Mouse (Mus musculus) stomach, embryonic 16.5 days (tissue): ENCODE measurements around the gene Unc5cl. TPM values are rescaled to one million over a fixed set of nuclear protein-coding genes. Genes with fewer than 3 reads are reported as not detected.

Experiments
- ATAC-seq: fragments of 200-750 bp; cut with Nextera tagmentation; 2 replicates; pipeline ENCODE4 v1.8.0; 2017; ENCODE audit warnings: moderate number of reproducible peaks, moderate TSS enrichment; ENCODE audit not compliant: insufficient read depth, low FRiP score
- H3K27ac ChIP-seq: fragments of 300-500 bp; sonication (generic); 2 replicates; pipeline ENCODE4 v1.5.1; 2014; ENCODE audit warnings: low read length
- H3K27me3 ChIP-seq: fragments of 300-500 bp; sonication (generic); 2 replicates; pipeline ENCODE4 v1.6.1; 2014; ENCODE audit warnings: low read length, control low read depth, mixed read lengths; ENCODE audit not compliant: control insufficient read depth, insufficient read depth
- H3K36me3 ChIP-seq: fragments of 300-500 bp; sonication (generic); 2 replicates; pipeline ENCODE4 v1.6.1; 2014; ENCODE audit warnings: low read length; ENCODE audit not compliant: control insufficient read depth, insufficient read depth
- H3K4me1 ChIP-seq: fragments of 300-500 bp; sonication (generic); 2 replicates; pipeline ENCODE4 v1.6.1; 2014; ENCODE audit warnings: low read length, control low read depth, mixed read lengths; ENCODE audit not compliant: control insufficient read depth, insufficient read depth
- H3K4me2 ChIP-seq: fragments of 300-500 bp; sonication (generic); 2 replicates; pipeline ENCODE4 v1.6.1; 2014; ENCODE audit warnings: low read depth, low read length, mixed read lengths
- H3K4me3 ChIP-seq: fragments of 300-500 bp; sonication (generic); replicated peaks from 2 replicates; pipeline ENCODE4 v1.5.1; 2014; ENCODE audit warnings: mild to moderate bottlenecking, low read length
- H3K9ac ChIP-seq: fragments of 300-500 bp; sonication (generic); 2 replicates; pipeline ENCODE4 v1.6.1; 2014; ENCODE audit warnings: low read length
- H3K9me3 ChIP-seq: fragments of 300-500 bp; sonication (generic); replicated peaks from 2 replicates; pipeline ENCODE4 v1.6.1; 2016; ENCODE audit warnings: low read length, control low read depth; ENCODE audit not compliant: control insufficient read depth
- WGBS: fragments of 180-500 bp; shearing (Covaris S2); extraction: QIAGEN DNeasy Blood & Tissue Kit; methylation state at CpG from one replicate; pipeline ENCODE4 v1.1.7; 2014; 5-methylcytosine and 5-hydroxymethylcytosine counted together
- polyA plus RNA-seq: library from polyadenylated mRNA; unstranded; fragments of >200 nt; fragmentation: Nextera tagmentation; extraction: Ambion mirVana; gene quantifications from 2 replicates; pipeline ENCODE4 v1.2.1, GENCODE M21; 2015

Gene Unc5cl
- 13.7 and 13.8 TPM in 2 replicates for polyA plus RNA-seq

DNA sequence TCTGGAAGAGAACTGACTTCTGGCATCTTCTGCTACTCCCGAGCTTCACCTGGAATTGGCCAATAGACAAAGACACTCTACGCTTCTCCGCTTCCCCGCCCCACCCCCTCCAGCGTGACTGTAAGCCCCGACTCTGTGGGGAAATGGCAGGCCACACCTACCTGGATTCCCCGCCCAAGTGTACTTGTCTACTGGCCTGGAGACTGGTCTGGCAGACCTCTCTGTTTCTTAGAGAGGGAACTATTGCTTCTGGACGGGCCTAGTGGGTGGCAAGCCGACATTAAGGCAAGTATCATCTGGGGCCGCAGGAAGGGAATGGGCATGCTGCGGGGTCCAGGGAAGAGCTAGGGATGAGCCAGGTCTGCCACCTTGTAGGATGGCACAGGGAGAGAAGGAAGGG lies at the start of gene Unc5cl:
Gene Unc5cl, plus strand, starts transcription at position 214 of the 400 bp plus-strand sequence.
- Histone ChIP-seq H3K9ac (peak within 1 kb of the TSS; percentile 55), H3K27ac (peak within 1 kb of the TSS; percentile 47)
- 48% methylated on average over 11 of the region's 11 CpGs for WGBS

DNA sequence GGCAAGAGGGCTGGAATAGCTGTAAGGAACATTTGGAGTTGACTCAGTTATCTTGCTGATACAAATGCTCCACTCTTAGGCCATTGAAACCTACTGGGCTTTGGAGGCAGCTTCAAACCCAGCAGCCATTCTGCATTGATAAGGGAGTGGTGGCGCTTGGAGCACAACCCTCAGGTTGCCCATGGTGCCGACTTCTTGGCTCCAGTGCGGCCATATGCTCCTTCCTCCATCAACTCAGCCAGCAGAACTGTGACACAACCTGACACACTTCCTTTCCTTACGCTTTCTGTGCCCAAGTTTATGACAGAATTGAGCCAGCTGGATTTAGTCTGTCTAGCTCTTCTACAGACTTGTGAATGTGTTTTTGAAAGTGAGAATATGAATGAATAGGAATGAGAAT lies 47.5 kb upstream of the Unc5cl start:
- peak overlapping the region; percentile 92; the same call in 1 of the 2 replicates for H3K4me2 ChIP-seq
- H3K27me3 ChIP-seq = no peaks in the 10 kb centered on the region
- H3K27ac ChIP-seq = no peak overlapping the region
- H3K36me3 ChIP-seq = no peaks in the 10 kb centered on the region
- peaks cover 30% of the 10 kb centered on the region for H3K4me1 ChIP-seq
- WGBS = 86% methylated on average over 4 of the region's 4 CpGs
- H3K9ac ChIP-seq = no peak overlapping the region
- no peaks in the 10 kb centered on the region for H3K9me3 ChIP-seq
- no peak for ATAC-seq
- H3K4me3 ChIP-seq = no peak overlapping the region

More for the DNA sequence above, at the start of gene Unc5cl:
- Histone ChIP-seq H3K27me3 (no peaks in the 10 kb centered on the region), H3K4me3 (peak within 1 kb of the TSS; percentile 30), H3K4me2 (peak within 1 kb of the TSS; percentile 42), H3K36me3 (no peaks in the 10 kb centered on the region), H3K9me3 (no peaks in the 10 kb centered on the region), H3K4me1 (peaks cover 4% of the 10 kb centered on the region; the same call in 1 of the 2 replicates)
- ATAC-seq = peak; percentile 63

DNA sequence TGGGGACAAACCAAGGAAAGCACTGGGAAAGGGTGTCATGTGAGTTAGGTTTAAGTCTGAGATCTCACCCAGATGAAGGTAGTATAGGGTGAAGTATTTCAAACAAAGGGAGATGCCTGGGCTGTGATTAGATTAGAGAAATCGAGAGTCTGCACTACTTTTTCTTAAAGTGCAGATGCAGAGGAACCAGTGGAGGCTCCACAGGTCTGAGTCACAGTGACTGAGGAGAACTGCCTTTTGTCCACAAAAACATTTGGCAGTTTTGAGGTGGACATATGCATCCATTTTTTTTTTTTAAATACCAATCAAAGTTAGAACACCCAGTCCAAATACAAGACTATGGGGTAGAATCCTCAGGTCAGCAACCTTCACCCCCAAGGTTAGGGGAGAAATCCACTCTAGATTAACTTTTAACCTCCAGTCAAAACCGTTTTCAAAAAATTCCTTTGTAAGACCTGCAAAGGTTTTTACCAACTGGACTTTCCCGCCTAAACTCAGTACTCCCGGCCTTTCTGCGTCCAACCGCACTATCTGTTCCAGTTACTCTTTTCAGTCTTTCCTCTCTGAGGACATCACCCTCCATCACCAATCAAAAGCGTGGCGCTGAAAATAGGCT lies 46.7 kb upstream of the Unc5cl start:
- Histone ChIP-seq H3K27ac (peak overlapping the region; percentile 100), H3K9me3 (no peaks in the 10 kb centered on the region), H3K4me3 (peak overlapping the region; percentile 94), H3K4me1 (peaks cover 31% of the 10 kb centered on the region), H3K27me3 (no peaks in the 10 kb centered on the region), H3K9ac (peak overlapping the region; percentile 99), H3K36me3 (no peaks in the 10 kb centered on the region), H3K4me2 (peak overlapping the region; percentile 92)
- ATAC-seq = no peak
- 2% methylated on average over 8 of the region's 8 CpGs for WGBS

DNA sequence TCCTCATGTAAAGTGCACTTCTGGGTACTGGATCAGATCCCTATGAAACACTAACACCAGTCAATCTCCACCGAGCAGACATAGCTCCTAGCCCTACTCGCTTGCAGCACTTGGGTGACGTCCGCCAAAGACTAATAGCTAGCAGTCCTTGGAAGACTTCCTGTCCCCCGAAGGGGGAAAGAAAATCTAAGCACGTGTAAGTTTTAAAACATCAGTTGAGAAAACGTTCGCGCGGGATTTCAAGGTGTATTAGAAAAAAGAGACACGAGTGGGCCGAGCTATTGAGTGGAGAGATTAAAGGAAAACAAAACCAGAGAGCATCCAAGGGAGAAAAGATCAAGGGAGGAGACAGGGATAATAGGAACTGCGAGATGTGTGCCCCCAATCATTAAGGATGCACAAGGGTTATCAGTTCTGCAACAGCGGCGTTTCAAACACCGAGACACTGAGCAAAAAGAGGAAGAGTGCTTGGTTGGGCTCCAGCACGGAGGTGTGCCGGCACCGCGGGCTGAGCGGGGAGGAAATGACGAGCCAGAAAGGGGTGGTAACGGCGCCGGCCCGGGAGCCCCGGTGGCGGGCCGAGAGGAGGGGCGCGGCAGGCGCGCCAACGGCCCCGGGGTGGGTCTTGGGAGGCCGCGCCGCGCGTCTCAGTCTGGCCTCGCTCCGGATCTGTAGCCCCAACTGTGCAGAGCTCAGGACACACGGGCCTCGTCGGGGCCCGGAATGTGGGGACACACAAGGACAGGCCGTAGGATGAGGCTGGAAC lies 46.0 kb upstream of the Unc5cl start:
- peak overlapping the region; percentile 94 for H3K4me3 ChIP-seq
- ATAC-seq = peak; percentile 9
- peak overlapping the region; percentile 92 for H3K4me2 ChIP-seq
- no peaks in the 10 kb centered on the region for H3K9me3 ChIP-seq
- WGBS = under 1% methylated on average over 47 of the region's 47 CpGs
- peak overlapping the region; percentile 100 for H3K27ac ChIP-seq
- no peaks in the 10 kb centered on the region for H3K27me3 ChIP-seq
- no peaks in the 10 kb centered on the region for H3K36me3 ChIP-seq
- H3K4me1 ChIP-seq = peaks cover 31% of the 10 kb centered on the region
- H3K9ac ChIP-seq = peak overlapping the region; percentile 99

DNA sequence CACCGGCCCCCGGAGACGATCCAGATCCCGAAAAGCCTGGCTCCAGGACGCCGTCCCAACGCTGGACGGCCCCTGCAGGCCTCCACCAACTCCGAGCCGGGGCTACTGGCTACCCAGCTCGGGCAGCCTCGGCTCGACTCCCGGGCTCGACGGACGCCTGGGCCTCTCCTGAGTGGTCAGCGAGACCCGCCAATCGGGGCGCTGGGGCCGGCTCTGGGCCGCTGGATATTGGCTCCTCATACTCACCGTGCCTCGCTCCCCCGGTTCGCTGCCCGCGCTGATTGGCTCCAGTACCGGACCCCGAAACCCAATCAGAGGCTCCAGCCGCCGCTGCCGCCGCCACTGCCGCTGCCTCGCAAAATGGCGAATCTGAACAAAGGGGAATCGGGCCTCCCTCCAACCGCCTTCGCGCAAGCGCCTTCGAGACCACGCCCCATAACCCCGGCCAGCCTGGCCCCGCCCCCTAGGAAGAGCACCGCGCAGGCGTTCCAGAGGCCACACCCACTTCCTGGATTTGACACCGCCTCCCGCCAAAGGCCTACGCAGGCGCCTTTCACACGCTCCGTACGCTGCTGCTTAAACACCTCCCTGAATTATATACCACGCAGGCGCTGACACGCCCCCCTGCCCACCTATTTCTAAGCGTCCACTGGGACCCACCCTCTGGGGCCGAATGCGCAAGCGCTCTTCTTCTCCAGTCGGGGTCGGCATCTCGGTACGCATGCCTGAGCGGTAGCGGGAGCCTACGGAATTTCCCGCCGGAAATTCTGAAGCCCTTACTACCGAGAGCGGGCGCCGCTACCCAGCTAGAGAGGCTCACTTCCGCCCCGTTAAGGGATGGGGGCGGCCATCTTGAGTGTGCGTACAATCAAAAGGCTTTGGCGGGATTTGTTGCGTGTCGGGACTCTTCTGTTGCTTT lies 45.1 kb upstream of the Unc5cl start, which contains the start of the genes Nfya and Oard1:
Gene Nfya, minus strand, starts transcription at position 527 of the 919 bp plus-strand sequence.
Gene Oard1, plus strand, starts transcription at position 635 of the 919 bp plus-strand sequence.
- under 1% methylated on average over 84 of the region's 84 CpGs for WGBS
- Histone ChIP-seq H3K27me3 (no peaks in the 10 kb centered on the region), H3K9ac (peak within 1 kb of the TSS; percentile 99), H3K4me1 (peaks cover 31% of the 10 kb centered on the region), H3K36me3 (no peaks in the 10 kb centered on the region), H3K27ac (peak within 1 kb of the TSS; percentile 100), H3K4me3 (peak within 1 kb of the TSS; percentile 94), H3K9me3 (no peaks in the 10 kb centered on the region), H3K4me2 (peak within 1 kb of the TSS; percentile 92)
- peak; percentile 97 for ATAC-seq

DNA sequence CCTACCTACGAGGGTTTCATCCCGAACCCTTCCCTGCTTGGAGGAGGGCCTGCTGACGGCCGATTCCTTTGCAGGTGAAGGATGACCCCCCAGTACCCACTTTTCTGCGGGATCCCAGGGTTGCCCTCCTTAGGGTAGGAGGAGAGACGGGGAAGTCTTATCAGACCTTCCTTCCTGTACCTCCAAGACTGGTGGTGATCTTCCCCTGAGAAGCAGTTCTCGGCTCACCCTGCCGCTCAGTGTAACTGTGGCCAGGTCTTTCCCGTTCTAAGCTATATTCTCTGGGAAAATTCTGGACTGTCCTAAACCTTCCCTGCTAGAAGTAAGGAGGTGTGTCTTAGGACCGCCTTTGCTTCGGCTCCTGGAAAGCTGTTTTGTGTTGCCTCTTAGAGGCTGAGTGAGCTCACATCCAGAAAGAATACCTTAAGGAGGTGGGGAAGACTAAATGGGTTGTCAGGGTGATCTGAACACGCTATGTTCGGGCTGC lies 44.4 kb upstream of the Unc5cl start:
- ATAC-seq = 0 out of 2 replicates have a peak, but pooled peaks have one; percentile 3
- H3K4me3 ChIP-seq = peak overlapping the region; percentile 94
- H3K4me2 ChIP-seq = peak overlapping the region; percentile 70
- H3K27ac ChIP-seq = peak overlapping the region; percentile 98
- under 1% methylated on average over 13 of the region's 13 CpGs for WGBS
- 0 out of 2 replicates have a peak, but pooled peaks cover 3% of the 10 kb centered on the region for H3K36me3 ChIP-seq
- no peaks in the 10 kb centered on the region for H3K27me3 ChIP-seq
- H3K9ac ChIP-seq = peak overlapping the region; percentile 78
- peaks cover 31% of the 10 kb centered on the region for H3K4me1 ChIP-seq
- H3K9me3 ChIP-seq = no peaks in the 10 kb centered on the region

DNA sequence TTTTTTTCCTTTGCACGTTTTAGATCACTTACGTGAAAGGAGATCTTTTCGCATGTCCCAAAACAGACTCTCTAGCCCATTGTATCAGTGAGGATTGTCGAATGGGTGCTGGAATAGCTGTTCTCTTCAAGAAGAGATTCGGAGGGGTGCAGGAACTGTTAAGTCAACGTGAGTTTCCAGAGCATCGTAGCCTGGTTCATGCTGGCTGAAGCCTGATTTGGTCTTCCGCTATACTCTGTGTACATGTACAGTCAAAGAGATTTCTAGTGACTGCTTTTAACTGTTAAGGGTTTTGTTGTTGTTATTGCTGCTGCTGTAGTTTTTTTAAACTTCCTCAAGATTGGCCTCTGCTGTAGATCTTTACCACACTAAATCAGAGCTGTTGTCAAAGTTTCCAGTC lies 43.5 kb upstream of the Unc5cl start:
- H3K27ac ChIP-seq = peak overlapping the region; percentile 98
- H3K36me3 ChIP-seq = 0 out of 2 replicates have a peak, but pooled peaks cover 6% of the 10 kb centered on the region
- H3K27me3 ChIP-seq = no peaks in the 10 kb centered on the region
- H3K4me3 ChIP-seq = peak overlapping the region; percentile 94
- H3K9ac ChIP-seq = peak overlapping the region; percentile 78
- H3K9me3 ChIP-seq = no peaks in the 10 kb centered on the region
- peak overlapping the region; percentile 70 for H3K4me2 ChIP-seq
- ATAC-seq = no peak
- H3K4me1 ChIP-seq = peaks cover 31% of the 10 kb centered on the region
- WGBS = 28% methylated on average over 8 of the region's 8 CpGs

DNA sequence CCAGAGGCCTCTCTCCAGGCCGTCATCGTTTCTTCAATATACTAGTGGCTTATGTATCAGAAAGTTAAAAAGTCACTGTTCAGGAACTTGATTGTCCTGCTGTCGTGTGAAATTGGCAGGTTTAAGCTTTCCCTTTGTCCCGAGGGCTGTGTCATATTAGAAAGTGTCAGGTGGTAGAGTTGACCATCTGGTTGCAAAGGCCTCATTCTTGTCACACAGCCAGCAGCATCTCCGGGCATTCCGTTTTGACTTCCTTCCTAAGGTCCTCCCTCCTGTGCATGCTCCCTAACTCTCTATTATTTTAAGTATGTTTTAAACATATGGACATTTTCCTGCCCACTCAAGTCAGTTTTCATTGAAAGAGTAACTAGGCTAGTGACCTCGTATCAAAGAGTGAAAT lies 38.7 kb upstream of the Unc5cl start:
- Histone ChIP-seq H3K27ac (no peak overlapping the region), H3K4me1 (peaks cover 20% of the 10 kb centered on the region), H3K4me3 (no peak overlapping the region), H3K36me3 (0 out of 2 replicates have a peak, but pooled peaks cover 6% of the 10 kb centered on the region), H3K9me3 (no peaks in the 10 kb centered on the region), H3K9ac (no peak overlapping the region), H3K4me2 (no peak overlapping the region), H3K27me3 (no peaks in the 10 kb centered on the region)
- ATAC-seq = no peak
- 72% methylated on average over 7 of the region's 7 CpGs for WGBS
